Mouse (Mus musculus): ENCODE data around the gene Arhgap10.

DNA sequence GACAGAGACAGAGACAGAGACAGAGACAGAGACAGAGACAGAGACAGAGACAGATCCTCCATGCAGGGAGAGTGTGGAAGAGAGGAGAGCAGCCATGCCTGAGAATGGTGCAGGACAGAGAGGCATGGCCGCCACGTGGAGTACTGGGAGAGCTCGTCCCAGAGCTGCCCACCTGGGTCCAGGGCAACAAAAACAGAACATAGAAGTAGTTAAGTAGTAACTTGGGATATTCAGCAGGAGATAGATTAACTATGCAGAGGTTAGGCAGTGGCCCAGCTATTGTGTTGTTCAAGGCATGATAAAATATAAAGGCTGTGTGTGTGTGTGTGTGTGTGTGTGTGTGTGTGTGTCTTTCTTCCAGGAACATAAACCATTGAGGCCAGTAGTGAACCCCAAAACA is 72.1 kb downstream of the Arhgap10 start:
- TF ChIP-seq CTCF (IDR thresholded peaks at IDR 0.05; ENCODE audit: low read depth) = no peak
- no peak for TF ChIP-seq EP300 (IDR thresholded peaks at IDR 0.05; ENCODE audit: low read depth)

Data from liver, postnatal 0 days (tissue).